Comparison of ENCODE assay signal across 16 mouse cellular contexts in genomic region chr15:79577671-79578426, GRCm38 (mm10). TPM values are rescaled to one million over a fixed set of nuclear protein-coding genes. Genes with fewer than 3 reads are reported as not detected.
A peak's percentile ranks its signal among the peaks of the same experiment; 100 is the strongest.
DNase-seq lines count a peak whose midpoint lies in the region; ATAC-seq and TF ChIP-seq lines count a peak whose summit lies in the region.
"Had no signal": no experiment of that assay in that cellular context is flagged by ENCODE, and none has a peak within 500 bp of the region (broad histone marks: within the 10 kb centered on the region; RNA-seq: fewer than 3 reads in every experiment).

No protein-coding gene starts in this region.

- WGBS in kidney, embryonic 15.5 days: 66% methylated on average over 6 of the region's 6 CpGs

- no peaks in the 10 kb centered on the region for H3K36me3 ChIP-seq in kidney, embryonic 15.5 days
- H3K36me3 ChIP-seq: liver, embryonic 12.5 days; neural tube, embryonic 13.5 days had no signal

- H3K27ac ChIP-seq in cortical plate, adult 2 months (ENCODE audit: insufficient read depth, low read length): peak overlapping the region; percentile 22; the same call in 1 of the 2 replicates
- no peak overlapping the region for H3K27ac ChIP-seq in kidney, embryonic 15.5 days
- H3K27ac ChIP-seq: liver, embryonic 12.5 days; neural tube, embryonic 13.5 days had no signal

- H3K4me1 ChIP-seq in cortical plate, adult 2 months (ENCODE audit: control insufficient read depth, insufficient read depth, low read length): peaks cover 3% of the 10 kb centered on the region; the same call in 1 of the 2 replicates
- H3K4me1 ChIP-seq in kidney, embryonic 15.5 days: no peaks in the 10 kb centered on the region
- H3K4me1 ChIP-seq: liver, embryonic 12.5 days; neural tube, embryonic 13.5 days had no signal

- no peak overlapping the region for H3K4me3 ChIP-seq in cortical plate, adult 2 months (ENCODE audit: insufficient read depth, low read length)
- no peak overlapping the region for H3K4me3 ChIP-seq in kidney, embryonic 15.5 days (replicated peaks)
- H3K4me3 ChIP-seq: liver, embryonic 12.5 days; neural tube, embryonic 13.5 days had no signal

- TF ChIP-seq CTCF in cortical plate, adult 2 months (IDR thresholded peaks at IDR 0.05; ENCODE audit: extremely low read depth, insufficient read depth, low read length): no peak

- no peaks in the 10 kb centered on the region for H3K9me3 ChIP-seq in kidney, embryonic 15.5 days (replicated peaks)
- H3K9me3 ChIP-seq: liver, embryonic 12.5 days; neural tube, embryonic 13.5 days had no signal

- TF ChIP-seq POLR2A in cortical plate, adult 2 months (IDR thresholded peaks at IDR 0.05; ENCODE audit: extremely low read depth, insufficient read depth, low read length): no peak

- no peak overlapping the region for H3K4me2 ChIP-seq in kidney, embryonic 15.5 days
- H3K4me2 ChIP-seq: liver, embryonic 12.5 days; neural tube, embryonic 13.5 days had no signal

- no peak for ATAC-seq in monocyte, adult 5-6 weeks (replicated peaks; ENCODE audit: insufficient number of reproducible peaks, low FRiP score, low TSS enrichment, poor library complexity, severe bottlenecking)
- no peak for ATAC-seq in kidney, embryonic 15.5 days (replicated peaks; ENCODE audit: low FRiP score)
- ATAC-seq: liver, embryonic 12.5 days had no signal

- H3K9ac ChIP-seq in kidney, embryonic 15.5 days: no peak overlapping the region
- H3K9ac ChIP-seq: liver, embryonic 12.5 days; neural tube, embryonic 13.5 days had no signal

- DNase-seq in frontal cortex, adult 2 months (ENCODE audit: extremely low spot score in 1 of 2, low spot score in 1 of 2): peak; percentile 33 to 66
- DNase-seq in frontal cortex, postnatal 10 days (ENCODE audit: low spot score in 2 of 2): no peak
- DNase-seq in CD4-positive helper T cell, adult 2 months (ENCODE audit: low read depth, low spot score): peak; percentile 43
- peak; percentile 10 to 55 for DNase-seq in right cerebral cortex, postnatal 36 days (ENCODE audit: low spot score in 2 of 2)
- no peak for DNase-seq in cerebellum, postnatal 25 days
- DNase-seq: cerebellum, adult 8-10 months; heart, adult 18-20 months; heart, postnatal 4 days; kidney, adult 2 months; midbrain, embryonic 14.5 days had no signal

- H3K27me3 ChIP-seq in kidney, embryonic 15.5 days: no peaks in the 10 kb centered on the region
- H3K27me3 ChIP-seq: liver, embryonic 12.5 days; neural tube, embryonic 13.5 days had no signal

RNA-seq across cellular contexts. Expression of gene Dmc1, which starts 27.1 kb away (rescaled TPM):
- polyA plus RNA-seq in frontal cortex, adult 2 months (2012; rRNA removed): 2.3 and 3.4 TPM in 2 replicates
- polyA plus RNA-seq in cortical plate, adult 2 months (2012; rRNA removed): 2.6 and 2.8 TPM in 2 replicates
- total RNA-seq in monocyte, adult 5-6 weeks (2017): 0.97 TPM in 1 of 3 replicates, not detected in the others
- 2.6 and 2.7 TPM in 2 replicates for polyA plus RNA-seq in kidney, embryonic 15.5 days (2015; fragmentation: Nextera tagmentation; extraction: Ambion mirVana)
- total RNA-seq: heart, adult 18-20 months had no signal
- polyA plus RNA-seq: C2C12; kidney, adult 2 months had no signal

RNA-seq across cellular contexts. Expression of gene Ddx17, which starts 31.3 kb away (rescaled TPM):
- polyA plus RNA-seq in frontal cortex, adult 2 months (2012; rRNA removed): 560 and 674 TPM in 2 replicates
- polyA plus RNA-seq in cortical plate, adult 2 months (2012; rRNA removed): 416 and 445 TPM in 2 replicates
- 261 to 381 TPM (median 262 TPM) in 3 replicates for total RNA-seq in monocyte, adult 5-6 weeks (2017)
- 50.0 and 51.0 TPM in 2 replicates for polyA plus RNA-seq in kidney, embryonic 15.5 days (2015; fragmentation: Nextera tagmentation; extraction: Ambion mirVana)

Comparison
In these comparisons a context has a peak if more than half of its experiments do, and no peak if none do; other contexts are left out.
1. DNase-seq: peak in frontal cortex, adult 2 months (2 of 2), CD4-positive helper T cell, adult 2 months (single experiment) and right cerebral cortex, postnatal 36 days (2 of 2); none in frontal cortex, postnatal 10 days (0 of 2) and cerebellum, postnatal 25 days (0 of 2).